Mouse (Mus musculus) kidney, postnatal 0 days (tissue): ENCODE results near the gene C1qtnf6. TPM values are rescaled to one million over a fixed set of nuclear protein-coding genes. Genes with fewer than 3 reads are reported as not detected.

Experiments used
- ATAC-seq: fragments of 200-750 bp; cut with Nextera tagmentation; replicated peaks from 2 replicates; pipeline ENCODE4 v1.8.0; 2017; ENCODE audit warnings: low read depth, moderate number of reproducible peaks, moderate TSS enrichment, moderate library complexity; ENCODE audit not compliant: low FRiP score
- DNase-seq: peaks from one replicate; pipeline ENCODE4 v3.0.0-alpha.2; 2016; ENCODE audit warnings: low spot score
- H3K27ac ChIP-seq: fragments of 300-500 bp; sonication (generic); 2 replicates; pipeline ENCODE4 v1.5.1; 2014; ENCODE audit warnings: mild to moderate bottlenecking
- H3K27me3 ChIP-seq: fragments of 300-500 bp; sonication (generic); 2 replicates; pipeline ENCODE4 v1.6.1; 2014; ENCODE audit warnings: low read length, mixed read lengths; ENCODE audit not compliant: insufficient read depth
- H3K36me3 ChIP-seq: fragments of 300-500 bp; sonication (generic); 2 replicates; pipeline ENCODE4 v1.6.1; 2014; ENCODE audit warnings: low read length, mixed read lengths; ENCODE audit not compliant: insufficient read depth
- H3K4me1 ChIP-seq: fragments of 300-500 bp; sonication (generic); replicated peaks from 2 replicates; pipeline ENCODE4 v1.6.1; 2014; ENCODE audit warnings: antibody characterized with exemption, low read length, mixed read lengths; ENCODE audit not compliant: insufficient read depth
- H3K4me2 ChIP-seq: fragments of 300-500 bp; sonication (generic); 2 replicates; pipeline ENCODE4 v1.6.1; 2014; ENCODE audit warnings: mild to moderate bottlenecking, low read length, moderate library complexity, mixed read lengths
- H3K4me3 ChIP-seq: fragments of 300-500 bp; sonication (generic); replicated peaks from 2 replicates; pipeline ENCODE4 v1.5.1; 2014; ENCODE audit warnings: low read depth, low read length
- H3K9ac ChIP-seq: fragments of 300-500 bp; sonication (generic); 2 replicates; pipeline ENCODE4 v1.6.1; 2014; ENCODE audit warnings: low read depth, low read length
- H3K9me3 ChIP-seq: fragments of 300-500 bp; sonication (generic); replicated peaks from 2 replicates; pipeline ENCODE4 v1.6.1; 2016; ENCODE audit warnings: low read length, inconsistent platforms, mixed read lengths
- CTCF ChIP-seq: IDR thresholded peaks from 2 replicates; pipeline ENCODE4 v1.5.1; 2016; ENCODE audit warnings: antibody characterized with exemption, low read depth, mild to moderate bottlenecking, moderate library complexity
- WGBS: fragments of 180-500 bp; shearing (Covaris S2); extraction: QIAGEN DNeasy Blood & Tissue Kit; methylation state at CpG from one replicate; pipeline ENCODE4 v1.1.7; 2014; 5-methylcytosine and 5-hydroxymethylcytosine counted together
- polyA plus RNA-seq: library from polyadenylated mRNA; unstranded; fragments of >200 nt; fragmentation: Nextera tagmentation; extraction: Ambion mirVana; gene quantifications from 2 replicates; pipeline ENCODE4 v1.2.1, GENCODE M21; 2015

The C1qtnf6 gene
- polyA plus RNA-seq, 1 experiment from 2014 or later, result 28.4 TPM

DNA sequence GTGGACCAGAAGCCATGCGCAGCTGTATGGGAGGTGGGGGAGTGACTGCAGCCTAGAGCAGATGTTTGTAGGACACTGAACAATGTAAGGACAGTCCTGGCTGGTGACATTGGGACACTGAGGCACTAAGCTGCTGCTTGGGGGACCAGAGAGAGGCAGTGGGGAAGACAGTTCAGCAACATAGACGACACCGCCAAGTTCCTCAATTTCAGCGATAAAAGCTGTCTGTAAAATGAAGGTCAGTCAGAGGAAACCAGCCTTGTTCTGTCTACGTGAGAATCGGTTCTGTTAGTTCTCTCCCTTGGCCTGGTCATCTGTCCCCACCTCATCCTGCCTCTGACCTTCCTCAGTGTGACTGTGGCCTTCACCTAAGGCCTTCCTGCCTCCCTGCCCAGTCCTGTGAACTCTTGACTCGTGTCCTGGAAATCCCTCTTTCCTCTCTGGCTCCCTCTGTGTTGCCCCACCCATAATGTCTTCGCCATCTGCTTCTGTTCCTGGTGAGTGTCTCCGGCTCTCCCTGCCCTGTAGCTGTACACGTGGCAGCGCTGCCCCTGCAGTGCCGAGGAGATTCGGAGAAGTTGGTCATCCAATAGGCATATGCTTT is 11.0 kb downstream of the C1qtnf6 start:
- Histone ChIP-seq H3K27ac (no peak overlapping the region), H3K9me3 (no peaks in the 10 kb centered on the region), H3K4me1 (no peaks in the 10 kb centered on the region), H3K27me3 (no peaks in the 10 kb centered on the region), H3K36me3 (no peaks in the 10 kb centered on the region), H3K9ac (no peak overlapping the region), H3K4me2 (no peak overlapping the region), H3K4me3 (no peak overlapping the region)
- no peak for ATAC-seq
- 54% methylated on average over 13 of the region's 13 CpGs for WGBS
- no peak for DNase-seq
- no peak for TF ChIP-seq CTCF

- DNase-seq, result no peak
These were observed 13.0 kb downstream of the C1qtnf6 start for GRCm38 (mm10) chr15:78518221-78518620.

GRCm38 (mm10) chr15:78515759-78516158 is 15.5 kb downstream of the C1qtnf6 start:
- DNase-seq, result no peak
- Histone ChIP-seq H3K27me3 (no peaks in the 10 kb centered on the region), H3K4me3 (no peak overlapping the region), H3K4me1 (no peaks in the 10 kb centered on the region; the same call in 1 of the 2 replicates), H3K9me3 (no peaks in the 10 kb centered on the region), H3K36me3 (no peaks in the 10 kb centered on the region), H3K9ac (no peak overlapping the region), H3K4me2 (no peak overlapping the region), H3K27ac (no peak overlapping the region)
- 85% methylated on average over 6 of the region's 6 CpGs for WGBS
- TF ChIP-seq CTCF, result no peak
- ATAC-seq, result no peak

More at GRCm38 (mm10) chr15:78518221-78518620, 13.0 kb downstream of the C1qtnf6 start:
- Histone ChIP-seq H3K4me3 (no peak overlapping the region), H3K4me2 (no peak overlapping the region), H3K4me1 (no peaks in the 10 kb centered on the region), H3K36me3 (no peaks in the 10 kb centered on the region), H3K27me3 (no peaks in the 10 kb centered on the region), H3K9ac (no peak overlapping the region), H3K27ac (no peak overlapping the region), H3K9me3 (no peaks in the 10 kb centered on the region)
- WGBS, result 49% methylated on average over 7 of the region's 7 CpGs
- no peak for ATAC-seq
- TF ChIP-seq CTCF, result no peak

DNA sequence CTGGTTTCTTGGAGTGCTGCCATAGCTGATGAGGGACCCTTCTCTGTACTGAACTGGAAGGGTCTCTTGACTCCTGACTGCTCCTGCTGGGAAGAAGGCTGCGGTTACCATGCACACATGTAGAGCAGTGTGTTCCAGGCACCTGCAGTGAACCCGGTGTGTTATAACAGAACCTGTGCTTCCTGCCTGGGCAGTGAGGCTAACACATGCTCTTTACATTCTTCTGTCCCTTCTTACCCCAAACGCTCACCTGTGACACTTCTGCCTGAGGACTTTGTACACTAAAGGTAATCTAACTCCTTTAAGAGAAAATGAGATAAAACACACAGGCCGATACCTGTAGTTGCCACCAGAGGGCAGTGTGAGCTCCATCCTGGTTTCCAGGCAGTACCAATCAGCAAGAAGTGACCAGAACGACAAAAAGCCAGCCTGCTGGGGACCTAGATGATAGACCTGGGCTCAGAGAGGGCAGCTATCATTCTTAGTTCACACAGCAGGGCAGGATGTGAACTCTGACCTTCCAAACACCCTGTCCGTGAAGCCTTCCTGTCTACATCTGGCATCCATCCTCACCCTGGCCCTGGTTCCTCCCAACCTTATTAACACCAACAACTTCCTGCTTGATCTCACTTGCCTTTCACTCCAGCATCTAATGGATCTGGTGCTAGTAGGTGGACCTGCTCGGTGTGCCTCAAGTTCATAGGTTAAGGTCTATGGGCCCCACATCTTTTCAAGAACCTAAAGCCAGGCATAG is 16.6 kb downstream of the C1qtnf6 start:
- Histone ChIP-seq H3K27me3 (no peaks in the 10 kb centered on the region), H3K27ac (no peak overlapping the region), H3K4me2 (no peak overlapping the region), H3K9ac (no peak overlapping the region), H3K4me1 (no peaks in the 10 kb centered on the region; the same call in 1 of the 2 replicates), H3K36me3 (no peaks in the 10 kb centered on the region), H3K9me3 (no peaks in the 10 kb centered on the region), H3K4me3 (no peak overlapping the region)
- DNase-seq (peak; percentile 88), ATAC-seq (0 out of 2 replicates have a peak, but pooled peaks have one; percentile 15)
- WGBS, result 24% methylated on average over 7 of the region's 7 CpGs
- TF ChIP-seq CTCF, result peak; percentile 97

- no peak for DNase-seq
- Histone ChIP-seq H3K4me1 (no peaks in the 10 kb centered on the region; the same call in 1 of the 2 replicates), H3K27me3 (no peaks in the 10 kb centered on the region), H3K27ac (no peak overlapping the region), H3K9ac (no peak overlapping the region), H3K9me3 (no peaks in the 10 kb centered on the region), H3K4me3 (no peak overlapping the region), H3K36me3 (no peaks in the 10 kb centered on the region), H3K4me2 (no peak overlapping the region)
- TF ChIP-seq CTCF, result no peak
- 68% methylated on average over 14 of the region's 14 CpGs for WGBS
- ATAC-seq, result no peak
These were observed 18.2 kb downstream of the C1qtnf6 start for GRCm38 (mm10) chr15:78513019-78513418.

DNA sequence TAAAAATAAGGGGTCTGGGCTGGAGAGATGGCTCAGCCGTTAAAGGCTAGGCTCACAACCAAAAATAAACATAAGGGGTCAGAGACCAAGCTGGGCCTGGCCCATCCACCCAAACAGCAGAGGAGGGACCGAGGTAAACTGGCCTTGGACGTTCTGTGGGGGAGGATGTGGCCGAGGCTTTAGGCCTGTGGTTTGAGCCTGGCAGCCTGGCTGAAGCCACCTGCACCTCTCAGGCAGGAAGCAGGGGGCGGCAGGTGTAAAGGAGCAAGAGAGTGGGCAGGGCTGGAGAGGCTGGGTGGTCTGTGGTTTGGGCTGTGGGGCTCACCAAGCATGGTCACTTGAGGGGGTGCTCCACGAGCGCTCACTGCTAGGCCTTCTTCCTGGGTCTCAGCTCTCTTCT is 19.3 kb downstream of the C1qtnf6 start:
- TF ChIP-seq CTCF, result no peak
- H3K27ac ChIP-seq, result no peak overlapping the region
- DNase-seq (no peak), ATAC-seq (no peak)
- no peaks in the 10 kb centered on the region; the same call in 1 of the 2 replicates for H3K4me1 ChIP-seq
- no peak overlapping the region for H3K9ac ChIP-seq
- no peak overlapping the region for H3K4me2 ChIP-seq
- WGBS, result 40% methylated on average over 7 of the region's 7 CpGs
- H3K4me3 ChIP-seq, result no peak overlapping the region
- no peaks in the 10 kb centered on the region for H3K9me3 ChIP-seq
- H3K36me3 ChIP-seq, result no peaks in the 10 kb centered on the region
- H3K27me3 ChIP-seq, result no peaks in the 10 kb centered on the region
